Mouse (Mus musculus) retina, embryonic 14.5 days (tissue): ENCODE data around the gene Anxa4.

Experiments
- DNase-seq: peaks from one replicate; pipeline ENCODE4 v3.0.0-alpha.2; 2015; ENCODE audit warnings: low spot score

Gene Anxa4

DNA sequence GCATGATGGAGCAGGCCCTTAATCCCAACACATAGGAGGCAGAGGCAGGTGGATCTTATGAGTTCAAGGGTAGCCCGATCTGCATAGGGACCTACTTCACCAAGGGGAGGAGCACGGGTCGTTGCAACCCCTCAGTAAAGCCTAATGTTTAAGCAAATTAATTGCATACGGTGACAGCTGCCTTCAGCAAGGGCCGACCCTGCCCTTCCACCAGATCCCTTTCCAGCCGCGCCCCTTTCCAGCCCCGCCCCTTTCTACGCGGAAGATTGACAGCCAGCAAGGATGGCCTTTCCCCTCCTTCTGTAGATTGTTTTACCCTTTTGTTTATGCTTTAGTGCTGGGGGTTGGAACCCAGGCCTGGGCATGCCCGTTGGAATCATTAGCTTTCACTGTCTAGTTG lies 8.0 kb upstream of the Anxa4 start:
- no peak for DNase-seq

DNA sequence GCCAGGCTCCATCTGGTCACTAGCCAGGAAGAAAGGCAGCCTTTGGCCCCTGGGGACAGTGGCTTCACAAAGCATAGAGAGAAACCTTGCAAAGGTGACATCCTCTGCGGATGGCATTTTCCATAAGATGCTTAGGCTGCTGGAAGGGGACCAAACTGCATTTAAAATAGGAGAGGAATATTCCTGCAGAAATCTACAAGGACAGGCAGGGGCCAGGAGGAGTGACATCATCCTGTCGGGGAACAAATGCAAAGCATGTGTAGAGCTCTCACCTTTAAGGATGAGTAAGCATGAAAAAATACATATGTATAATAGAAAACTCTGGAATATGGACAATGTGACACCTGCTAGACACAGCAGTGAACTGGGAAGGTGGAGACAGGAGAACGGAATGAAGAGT lies 7.1 kb upstream of the Anxa4 start:
- no peak for DNase-seq

- DNase-seq = no peak
These were observed 4.1 kb upstream of the Anxa4 start for GRCm38 (mm10) chr6:86797455-86797854.

GRCm38 (mm10) chr6:86793957-86794356 lies 573 bp upstream of the Anxa4 start:
- DNase-seq = no peak

- no peak for DNase-seq
These were observed 2.9 kb downstream of the Anxa4 start for GRCm38 (mm10) chr6:86790351-86790943.

- DNase-seq = no peak
These were observed 5.1 kb downstream of the Anxa4 start for GRCm38 (mm10) chr6:86788242-86788641.

- no peak for DNase-seq
These were observed 6.8 kb downstream of the Anxa4 start for GRCm38 (mm10) chr6:86786545-86786944.

DNA sequence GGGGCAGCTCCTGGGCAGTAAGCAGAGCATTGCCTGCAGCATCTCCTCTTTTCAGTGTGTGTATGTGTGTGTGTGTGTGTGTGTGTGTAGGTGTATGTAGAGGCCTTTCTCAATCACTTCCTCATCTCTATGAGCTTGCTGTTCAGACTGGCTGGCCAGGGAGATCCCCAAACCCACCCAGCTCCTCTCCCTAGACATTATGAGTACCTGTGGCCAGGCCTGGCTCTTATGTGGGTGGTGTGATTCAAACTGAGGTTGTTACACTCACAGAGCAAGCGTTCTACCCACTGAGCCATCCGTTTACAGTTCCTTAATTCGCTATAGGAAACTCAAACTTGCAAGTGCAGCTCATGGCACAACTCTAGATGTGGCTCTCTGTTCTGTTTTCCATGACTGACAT lies 8.6 kb downstream of the Anxa4 start:
- DNase-seq = no peak

DNA sequence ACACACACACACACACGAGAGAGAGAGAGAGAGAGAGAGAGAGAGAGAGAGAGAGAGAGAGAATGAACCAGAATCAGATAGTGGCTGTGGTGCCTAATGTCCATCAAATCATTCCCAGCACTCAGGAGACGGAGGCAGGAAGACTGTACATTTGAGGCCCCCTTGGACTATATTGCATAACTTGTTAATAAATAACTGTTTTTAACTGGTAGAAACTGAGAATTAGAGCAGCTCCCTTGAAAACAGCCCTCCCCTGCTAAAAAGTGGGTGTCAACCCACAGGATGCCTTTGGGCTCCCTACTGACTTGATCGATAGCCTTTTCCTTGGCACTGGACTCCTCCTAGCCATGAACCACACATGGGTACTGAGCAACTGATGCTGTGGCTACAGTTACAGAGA lies 11.0 kb downstream of the Anxa4 start:
- no peak for DNase-seq

- no peak for DNase-seq
These were observed 11.9 kb downstream of the Anxa4 start for GRCm38 (mm10) chr6:86781361-86781957.

GRCm38 (mm10) chr6:86778910-86779594 lies 14.3 kb downstream of the Anxa4 start:
- DNase-seq = no peak

DNA sequence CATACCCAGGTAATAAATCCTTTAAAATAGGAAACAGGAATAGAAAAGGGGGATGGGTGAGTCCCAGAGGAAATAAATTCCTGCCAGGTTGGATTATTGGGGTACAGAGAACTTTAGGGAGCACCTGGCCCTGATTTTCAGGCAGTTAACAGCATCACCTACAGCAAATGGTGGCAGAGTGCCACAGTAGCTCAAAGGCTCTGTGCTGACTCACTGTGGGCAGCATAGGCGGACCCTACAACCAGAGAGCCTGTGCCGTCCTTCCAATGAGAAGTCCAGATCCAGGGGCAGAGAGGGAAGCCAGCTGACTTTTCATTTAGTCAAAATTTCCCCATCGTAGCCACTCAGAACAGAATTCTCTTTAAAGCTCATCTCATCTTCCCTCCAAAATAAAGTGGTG lies 16.2 kb downstream of the Anxa4 start:
- no peak for DNase-seq

- DNase-seq = no peak
These were observed 16.7 kb downstream of the Anxa4 start for GRCm38 (mm10) chr6:86776706-86777071.

DNA sequence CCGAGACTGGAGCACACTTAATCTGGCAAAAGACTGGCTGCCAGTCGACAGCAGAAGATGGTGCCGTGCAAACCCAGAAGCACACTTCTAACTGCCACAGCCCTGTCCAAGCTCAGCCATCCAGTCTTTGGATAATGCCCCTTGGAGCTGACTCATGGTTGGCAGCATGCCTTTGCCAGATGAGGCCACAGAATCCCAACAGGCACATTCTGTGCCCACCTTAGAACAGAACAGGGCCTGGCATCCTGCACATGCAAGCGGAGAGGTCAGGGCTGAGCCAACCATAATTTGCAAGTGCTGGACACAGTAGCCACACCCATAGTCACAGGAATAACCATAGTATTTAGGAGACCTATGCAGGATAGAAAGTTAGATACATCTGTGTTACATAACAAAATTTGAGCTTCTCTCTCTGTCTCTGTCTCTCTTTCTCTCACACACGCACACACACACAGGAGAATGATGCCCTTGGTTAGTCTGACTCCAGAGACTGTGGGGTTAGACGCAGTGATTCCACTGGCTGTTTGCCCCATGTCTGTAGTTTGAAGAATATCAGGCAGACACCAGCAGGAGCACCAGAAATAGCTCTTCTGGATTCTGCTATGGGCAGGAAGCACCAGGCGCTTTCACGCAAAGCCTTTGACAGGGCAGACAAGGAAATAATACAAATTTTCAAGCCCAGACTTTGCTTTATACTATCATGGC lies 17.2 kb downstream of the Anxa4 start:
- DNase-seq = no peak

DNA sequence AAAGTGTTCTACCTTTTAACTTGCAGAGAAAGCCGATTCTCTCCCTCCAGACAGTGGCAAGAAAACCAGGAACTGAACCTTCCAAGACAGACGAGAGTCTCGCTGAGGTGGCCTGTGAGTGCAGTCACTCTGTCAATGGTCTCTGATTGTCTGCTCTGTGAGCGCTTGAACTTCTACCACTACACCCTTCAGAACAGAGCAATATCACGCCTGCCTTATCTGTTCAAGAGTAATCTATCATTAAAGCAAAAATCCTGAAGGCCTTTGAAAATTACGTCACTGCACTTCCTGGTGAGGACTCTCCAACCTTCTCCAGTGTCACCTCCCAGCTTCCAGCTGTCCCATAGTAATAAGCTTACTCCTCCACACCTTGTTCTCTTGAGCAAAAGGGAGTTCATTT lies 18.4 kb downstream of the Anxa4 start:
- DNase-seq = no peak

- DNase-seq = no peak
These were observed 19.6 kb downstream of the Anxa4 start for GRCm38 (mm10) chr6:86773830-86774229.

GRCm38 (mm10) chr6:86772631-86773030 lies 20.8 kb downstream of the Anxa4 start:
- no peak for DNase-seq

GRCm38 (mm10) chr6:86768938-86769337 lies 24.4 kb downstream of the Anxa4 start:
- DNase-seq = no peak

- DNase-seq = no peak
These were observed 25.1 kb downstream of the Anxa4 start for GRCm38 (mm10) chr6:86768186-86768776.

- no peak for DNase-seq
These were observed 25.9 kb downstream of the Anxa4 start for GRCm38 (mm10) chr6:86767465-86767864.

- DNase-seq = no peak
These were observed 27.7 kb downstream of the Anxa4 start for GRCm38 (mm10) chr6:86765637-86766059.

DNA sequence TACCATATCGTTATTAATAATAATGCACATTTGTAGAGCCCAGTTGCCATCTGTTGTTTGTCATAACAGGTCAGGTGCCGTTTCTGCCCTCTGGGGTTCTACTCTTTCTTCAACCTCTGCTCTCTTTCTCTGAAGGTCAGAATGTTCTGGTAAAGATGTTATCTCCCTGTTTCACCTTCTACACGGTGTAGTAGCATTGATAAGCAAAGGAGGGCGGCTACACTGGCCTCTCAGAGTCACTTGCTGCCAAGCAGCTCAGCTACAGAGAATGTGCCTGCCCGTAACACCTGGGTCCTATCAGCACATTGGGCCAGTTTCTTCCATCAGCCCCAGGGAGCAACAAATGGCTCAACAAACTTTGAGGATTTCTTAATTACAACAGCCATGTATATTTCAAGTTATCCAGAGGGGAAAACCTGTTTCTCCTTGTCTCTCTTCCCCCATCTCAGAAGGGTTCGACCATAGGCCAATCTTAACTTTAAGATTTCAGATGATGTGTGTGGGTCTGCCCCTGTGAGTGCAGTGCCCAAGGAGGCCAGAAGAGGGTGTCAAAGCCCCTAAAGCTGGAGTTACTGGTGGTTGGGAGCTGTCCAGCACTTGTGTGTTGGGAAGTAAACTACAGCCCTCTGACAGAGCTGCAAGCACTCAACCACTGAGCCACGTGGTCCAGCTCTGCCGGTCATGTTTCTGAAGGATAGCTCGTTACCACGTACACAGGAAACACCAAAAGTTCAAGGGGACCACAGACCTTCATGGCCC lies 39.1 kb downstream of the Anxa4 start:
- DNase-seq = no peak
